Mouse (Mus musculus): Measurements from ENCODE around the gene Cdc26. TPM values are rescaled to one million over a fixed set of nuclear protein-coding genes. Genes with fewer than 3 reads are reported as not detected.

Gene Cdc26
- polyA plus RNA-seq, 1 experiment: 65.8 TPM

- TF ChIP-seq CTCF (IDR thresholded peaks at IDR 0.05; ENCODE audit: borderline replicate concordance, insufficient read depth, low read depth, low read length): no peak
- DNase-seq: no peak
- H3K4me3 ChIP-seq (replicated peaks; ENCODE audit: insufficient read depth, low read depth, low read length): no peak overlapping the region
- peaks cover 11% of the 10 kb centered on the region; the same call in 1 of the 2 replicates for H3K4me1 ChIP-seq (ENCODE audit: control insufficient read depth, insufficient read depth, low read length)
- peak overlapping the region; percentile 95 for H3K27ac ChIP-seq (ENCODE audit: insufficient read depth, low read length)
- H3K27me3 ChIP-seq (ENCODE audit: control insufficient read depth, insufficient read depth, low read length): no peaks in the 10 kb centered on the region
- WGBS: 68% methylated on average over 8 of the region's 8 CpGs
These were observed 10.0 kb upstream of the Cdc26 start for GRCm38 (mm10) chr4:62418448-62418847.

GRCm38 (mm10) chr4:62411606-62412005 lies 3.2 kb upstream of the Cdc26 start:
- no peak for TF ChIP-seq CTCF (IDR thresholded peaks at IDR 0.05; ENCODE audit: borderline replicate concordance, insufficient read depth, low read depth, low read length)
- TF ChIP-seq POLR2A (IDR thresholded peaks at IDR 0.05; ENCODE audit: borderline replicate concordance, insufficient read depth, low read length): no peak
- no peak overlapping the region for H3K4me3 ChIP-seq (replicated peaks; ENCODE audit: insufficient read depth, low read depth, low read length)
- 93% methylated on average over 10 of the region's 10 CpGs for WGBS

GRCm38 (mm10) chr4:62410325-62410724 lies 1.9 kb upstream of the Cdc26 start:
- Histone ChIP-seq H3K4me3 (replicated peaks; ENCODE audit: insufficient read depth, low read depth, low read length) (no peak overlapping the region), H3K27me3 (ENCODE audit: control insufficient read depth, insufficient read depth, low read length) (no peaks in the 10 kb centered on the region), H3K27ac (ENCODE audit: insufficient read depth, low read length) (no peak overlapping the region), H3K4me1 (ENCODE audit: control insufficient read depth, insufficient read depth, low read length) (peaks cover 4% of the 10 kb centered on the region; the same call in 1 of the 2 replicates)
- TF ChIP-seq CTCF (IDR thresholded peaks at IDR 0.05; ENCODE audit: borderline replicate concordance, insufficient read depth, low read depth, low read length): no peak
- TF ChIP-seq POLR2A (IDR thresholded peaks at IDR 0.05; ENCODE audit: borderline replicate concordance, insufficient read depth, low read length): no peak
- DNase-seq: no peak
- 76% methylated on average over 2 of the region's 2 CpGs for WGBS

More at GRCm38 (mm10) chr4:62411606-62412005, 3.2 kb upstream of the Cdc26 start:
- H3K4me1 ChIP-seq (ENCODE audit: control insufficient read depth, insufficient read depth, low read length): no peaks in the 10 kb centered on the region
- H3K27ac ChIP-seq (ENCODE audit: insufficient read depth, low read length): no peak overlapping the region
- H3K27me3 ChIP-seq (ENCODE audit: control insufficient read depth, insufficient read depth, low read length): no peaks in the 10 kb centered on the region
- no peak for DNase-seq

GRCm38 (mm10) chr4:62409615-62410014 lies 1.2 kb upstream of the Cdc26 start:
- Histone ChIP-seq H3K27ac (ENCODE audit: insufficient read depth, low read length) (no peak overlapping the region), H3K27me3 (ENCODE audit: control insufficient read depth, insufficient read depth, low read length) (no peaks in the 10 kb centered on the region), H3K4me1 (ENCODE audit: control insufficient read depth, insufficient read depth, low read length) (peaks cover 4% of the 10 kb centered on the region; the same call in 1 of the 2 replicates), H3K4me3 (replicated peaks; ENCODE audit: insufficient read depth, low read depth, low read length) (peak overlapping the region; percentile 78)
- DNase-seq: no peak
- TF ChIP-seq POLR2A (IDR thresholded peaks at IDR 0.05; ENCODE audit: borderline replicate concordance, insufficient read depth, low read length): no peak
- no peak for TF ChIP-seq CTCF (IDR thresholded peaks at IDR 0.05; ENCODE audit: borderline replicate concordance, insufficient read depth, low read depth, low read length)
- 19% methylated on average over 6 of the region's 6 CpGs for WGBS

GRCm38 (mm10) chr4:62407730-62408582 lies 486 bp downstream of the Cdc26 start:
- H3K27ac ChIP-seq (ENCODE audit: insufficient read depth, low read length): peak overlapping the region; percentile 35; the same call in 1 of the 2 replicates
- TF ChIP-seq CTCF (IDR thresholded peaks at IDR 0.05; ENCODE audit: borderline replicate concordance, insufficient read depth, low read depth, low read length) (peak; percentile 47), POLR2A (IDR thresholded peaks at IDR 0.05; ENCODE audit: borderline replicate concordance, insufficient read depth, low read length) (no peak)
- peaks cover 4% of the 10 kb centered on the region; the same call in 1 of the 2 replicates for H3K4me1 ChIP-seq (ENCODE audit: control insufficient read depth, insufficient read depth, low read length)
- H3K27me3 ChIP-seq (ENCODE audit: control insufficient read depth, insufficient read depth, low read length): no peaks in the 10 kb centered on the region
- peak overlapping the region; percentile 78 for H3K4me3 ChIP-seq (replicated peaks; ENCODE audit: insufficient read depth, low read depth, low read length)
- under 1% methylated on average over 35 of the region's 35 CpGs for WGBS
- peak; percentile 64 to 65 for DNase-seq

GRCm38 (mm10) chr4:62406133-62406532 lies 2.3 kb downstream of the Cdc26 start:
- 49% methylated on average over 4 of the region's 4 CpGs for WGBS
- no peak overlapping the region for H3K4me3 ChIP-seq (replicated peaks; ENCODE audit: insufficient read depth, low read depth, low read length)
- H3K27ac ChIP-seq (ENCODE audit: insufficient read depth, low read length): no peak overlapping the region
- DNase-seq: no peak
- TF ChIP-seq POLR2A (IDR thresholded peaks at IDR 0.05; ENCODE audit: borderline replicate concordance, insufficient read depth, low read length) (no peak), CTCF (IDR thresholded peaks at IDR 0.05; ENCODE audit: borderline replicate concordance, insufficient read depth, low read depth, low read length) (no peak)
- no peaks in the 10 kb centered on the region for H3K27me3 ChIP-seq (ENCODE audit: control insufficient read depth, insufficient read depth, low read length)
- H3K4me1 ChIP-seq (ENCODE audit: control insufficient read depth, insufficient read depth, low read length): peaks cover 4% of the 10 kb centered on the region; the same call in 1 of the 2 replicates

- no peak for DNase-seq
These were observed 9.5 kb downstream of the Cdc26 start for GRCm38 (mm10) chr4:62398956-62399355.

More at GRCm38 (mm10) chr4:62398956-62399355, 9.5 kb downstream of the Cdc26 start:
- no peak overlapping the region for H3K4me3 ChIP-seq (replicated peaks; ENCODE audit: insufficient read depth, low read depth, low read length)
- no peak overlapping the region for H3K27ac ChIP-seq (ENCODE audit: insufficient read depth, low read length)
- no peaks in the 10 kb centered on the region for H3K27me3 ChIP-seq (ENCODE audit: control insufficient read depth, insufficient read depth, low read length)
- TF ChIP-seq CTCF (IDR thresholded peaks at IDR 0.05; ENCODE audit: borderline replicate concordance, insufficient read depth, low read depth, low read length): no peak
- no peaks in the 10 kb centered on the region for H3K4me1 ChIP-seq (ENCODE audit: control insufficient read depth, insufficient read depth, low read length)
- WGBS: 62% methylated on average over 3 of the region's 3 CpGs

All from cerebellum, adult 2 months (tissue).